Mouse (Mus musculus): ENCODE data around the gene Lyrm4.

DNA sequence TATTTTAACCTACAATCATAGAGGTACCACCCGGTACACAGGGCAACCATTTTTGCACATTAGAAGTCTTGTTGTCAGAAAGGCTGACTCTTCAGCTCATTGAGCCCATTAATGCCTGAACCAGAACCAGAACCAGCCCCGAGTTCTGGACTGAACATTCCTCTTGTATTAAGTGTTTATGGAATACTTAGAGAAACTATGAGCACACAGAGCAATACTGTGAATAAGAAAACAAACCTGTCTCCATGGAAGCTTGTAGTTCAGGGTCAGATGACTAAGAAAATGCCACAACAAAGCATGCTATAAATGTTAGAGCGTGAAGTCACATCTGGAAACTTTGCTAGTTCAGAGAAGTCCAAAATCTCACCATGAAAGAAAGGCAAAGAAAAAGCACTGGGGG is 35.7 kb downstream of the Lyrm4 start:
- TF ChIP-seq CTCF (IDR thresholded peaks at IDR 0.05; ENCODE audit: insufficient read depth, low read depth, low read length) (no peak), POLR2A (IDR thresholded peaks at IDR 0.05; ENCODE audit: insufficient read depth, low read depth, low read length) (no peak)
